Mouse (Mus musculus) kidney, adult 9 months (tissue): ENCODE data around the gene Nfu1.

Experiments
- DNase-seq: peaks from one replicate; pipeline ENCODE4 v3.0.0; 2022

Gene Nfu1

GRCm38 (mm10) chr6:87008887-87009286 is at the start of gene Nfu1:
Gene Nfu1 (plus strand): TSS chr6:87009236.
- no peak for DNase-seq

GRCm38 (mm10) chr6:86963987-86964685 is 44.9 kb upstream of the Nfu1 start:
- DNase-seq = peak; percentile 48

DNA sequence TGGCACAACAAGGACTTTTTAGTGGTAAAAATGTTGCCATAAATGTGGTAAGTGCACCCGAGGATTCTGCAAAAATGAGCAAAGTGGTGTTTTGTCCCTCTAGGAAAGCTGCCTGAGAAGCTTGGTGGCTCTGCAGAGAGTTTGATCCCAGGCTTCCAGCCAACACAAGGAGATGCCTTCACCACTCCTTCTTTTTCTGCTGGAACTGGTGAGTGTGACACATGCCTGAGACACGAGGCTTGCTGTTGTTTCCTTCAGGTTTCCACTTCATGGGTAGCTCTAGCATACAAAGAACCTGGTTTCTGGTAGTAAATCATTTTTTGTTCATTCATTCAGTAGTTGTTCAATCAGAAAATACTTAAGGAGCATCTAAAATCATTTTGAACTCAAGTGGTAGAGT is 41.9 kb upstream of the Nfu1 start:
- DNase-seq = no peak

DNA sequence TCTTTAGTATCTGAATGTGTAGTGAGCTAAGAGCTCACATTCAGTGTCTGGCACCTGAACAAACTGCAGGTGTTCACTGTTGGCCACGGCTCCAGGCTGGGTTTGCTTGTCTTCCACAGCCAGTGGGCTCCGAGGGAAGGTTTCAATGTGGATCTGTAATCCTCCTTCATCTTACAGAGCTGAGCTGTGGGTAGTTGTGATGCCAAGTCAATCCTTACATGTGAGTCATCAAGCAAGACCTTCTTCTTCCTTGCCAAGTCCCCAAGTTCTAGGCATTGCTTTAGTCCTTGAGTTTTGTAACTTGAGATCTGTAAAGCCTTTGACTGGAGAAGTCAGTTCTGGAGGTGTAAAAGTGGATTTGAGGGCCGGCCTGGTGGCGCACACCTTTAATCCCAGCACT is 35.1 kb upstream of the Nfu1 start:
- DNase-seq = no peak

GRCm38 (mm10) chr6:86978156-86978908 is 30.7 kb upstream of the Nfu1 start:
- peak; percentile 43 for DNase-seq

GRCm38 (mm10) chr6:86978909-86979265 is 30.1 kb upstream of the Nfu1 start:
- DNase-seq = no peak

DNA sequence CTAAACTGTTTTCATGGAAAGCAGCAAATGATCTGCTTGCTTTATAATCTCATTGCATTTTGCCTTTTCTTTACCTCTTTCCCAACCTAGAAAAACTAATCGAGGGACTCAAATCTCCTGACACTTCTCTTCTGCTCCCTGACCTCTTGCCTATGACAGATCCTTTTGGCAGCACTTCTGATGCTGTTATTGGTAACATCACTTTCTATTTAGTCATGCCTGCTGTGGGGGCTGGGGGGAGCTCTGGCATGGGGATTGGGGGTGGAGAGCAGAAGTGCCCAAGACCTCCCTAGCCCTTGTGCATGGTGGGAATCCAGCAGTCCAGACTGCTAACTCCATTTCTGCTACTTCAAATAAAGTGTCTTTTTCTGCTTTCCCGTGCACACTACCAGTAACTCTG is 27.8 kb upstream of the Nfu1 start:
- DNase-seq = no peak

DNA sequence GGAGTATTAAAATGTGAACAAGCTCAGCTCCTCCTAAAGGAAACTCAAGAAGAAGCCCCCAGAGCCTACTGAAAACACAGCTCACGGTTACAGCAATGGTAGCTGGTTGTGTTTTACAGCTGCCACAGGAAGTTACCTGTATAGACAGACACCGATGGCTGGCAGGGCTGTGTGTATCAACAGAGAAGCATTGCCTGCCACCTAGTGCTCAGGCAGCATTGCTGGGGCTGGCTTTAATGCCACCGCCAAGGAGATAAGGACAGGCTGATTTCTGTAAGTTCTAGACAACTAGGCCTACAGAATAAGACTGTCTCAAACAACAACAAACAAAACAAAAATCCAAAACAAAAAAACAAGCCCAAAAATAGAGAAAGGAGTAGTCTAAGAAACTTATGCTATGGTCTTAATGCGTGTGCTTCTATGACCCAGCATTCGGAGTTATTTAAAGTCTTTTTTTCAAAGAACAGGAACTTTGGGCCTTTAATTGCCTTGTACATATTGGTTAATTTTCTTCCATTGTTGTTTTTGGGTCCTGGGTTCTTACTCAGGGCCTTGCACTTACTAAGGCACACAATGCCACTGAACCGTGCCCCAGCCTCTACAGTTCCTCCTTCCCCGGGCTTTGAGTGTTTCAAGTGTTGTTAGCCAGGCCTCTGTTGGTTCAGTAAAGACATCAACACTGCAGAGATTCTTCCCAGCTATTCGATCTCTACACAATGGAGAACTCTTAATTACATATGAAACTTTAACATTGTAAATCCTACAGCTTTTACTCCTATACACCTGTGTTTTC is 23.5 kb upstream of the Nfu1 start:
- DNase-seq = peak; percentile 53

DNA sequence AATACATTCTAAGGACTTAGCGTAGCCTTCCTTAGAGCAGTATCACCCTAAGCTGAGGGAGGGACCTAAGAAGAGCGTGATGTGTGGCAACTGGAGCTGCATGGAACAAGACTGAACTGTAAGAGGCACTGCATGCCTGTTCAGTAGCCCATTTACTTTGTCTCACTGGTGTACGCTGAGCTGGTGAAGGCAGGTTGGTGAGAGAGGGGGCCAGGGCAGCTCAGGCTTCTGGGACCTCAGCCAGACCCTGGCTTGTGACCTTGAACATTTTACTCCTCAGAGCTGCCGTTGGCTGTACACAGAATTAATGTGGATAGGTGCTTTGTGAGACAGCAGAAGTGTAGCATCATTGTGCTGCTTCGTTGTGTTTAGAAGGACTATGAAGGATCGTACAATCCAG is 19.5 kb upstream of the Nfu1 start:
- peak; percentile 52 for DNase-seq

DNA sequence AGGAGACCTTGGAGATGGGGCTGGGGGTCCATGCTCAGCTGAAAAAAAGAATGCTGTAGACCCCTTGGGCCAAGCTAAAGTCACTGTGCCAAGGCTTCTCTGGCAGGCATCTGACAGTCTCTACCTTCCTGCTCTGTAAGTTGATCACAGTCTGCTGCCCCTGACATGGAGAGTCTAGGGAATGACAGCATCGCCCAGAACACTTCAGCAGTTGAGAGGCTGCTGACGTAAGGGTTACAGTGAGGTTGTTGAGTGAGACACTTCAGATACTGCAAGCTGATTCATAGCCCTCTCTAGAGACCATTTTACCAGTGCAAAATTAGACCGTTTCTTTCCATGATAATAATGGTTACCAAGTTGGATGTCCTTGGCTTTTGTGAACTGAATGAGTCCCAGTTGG is 18.0 kb upstream of the Nfu1 start:
- no peak for DNase-seq

DNA sequence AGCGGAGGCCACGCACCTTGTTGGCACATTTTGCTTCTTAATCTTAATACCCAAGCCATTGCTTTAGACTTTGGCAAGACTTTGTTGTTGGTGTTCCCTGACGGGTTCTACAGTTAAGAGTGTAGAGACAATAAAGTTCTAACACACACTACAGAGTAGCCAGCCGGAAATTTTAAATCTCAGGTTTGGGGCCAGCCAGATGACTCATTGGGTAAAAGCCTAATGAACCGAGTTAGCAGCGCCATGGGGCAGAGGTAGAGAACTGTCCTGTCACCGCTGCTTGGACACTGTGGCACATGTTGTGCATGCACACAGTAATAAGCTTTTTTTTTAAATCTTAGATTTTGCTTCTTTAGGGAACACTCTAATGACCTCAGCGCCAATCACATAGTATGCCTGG is 16.7 kb upstream of the Nfu1 start:
- no peak for DNase-seq

GRCm38 (mm10) chr6:86994254-86994653 is 14.8 kb upstream of the Nfu1 start:
- no peak for DNase-seq

GRCm38 (mm10) chr6:86996629-86997307 is 12.3 kb upstream of the Nfu1 start:
- DNase-seq = peak; percentile 57

DNA sequence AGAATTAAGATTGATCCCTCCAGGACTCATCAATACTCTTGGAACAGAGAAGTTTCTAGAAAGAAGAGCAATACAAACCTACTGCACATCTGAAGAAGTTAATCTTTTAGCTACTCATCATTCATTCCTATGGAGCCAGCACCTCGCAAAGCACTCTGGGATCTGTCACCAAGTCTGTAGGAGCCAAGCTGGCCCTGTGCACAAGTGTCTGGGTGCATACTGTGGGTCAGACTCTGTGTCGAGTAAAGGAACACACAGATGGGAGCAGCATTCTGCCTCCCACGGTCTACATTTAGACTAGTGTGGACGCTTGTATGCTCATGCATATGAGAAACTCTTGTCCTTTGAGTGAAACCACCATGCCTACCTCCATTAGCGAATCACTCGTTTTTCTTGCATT is 11.7 kb upstream of the Nfu1 start:
- no peak for DNase-seq

- peak; percentile 64 for DNase-seq
These were observed 7.0 kb upstream of the Nfu1 start for GRCm38 (mm10) chr6:87001995-87002394.

DNA sequence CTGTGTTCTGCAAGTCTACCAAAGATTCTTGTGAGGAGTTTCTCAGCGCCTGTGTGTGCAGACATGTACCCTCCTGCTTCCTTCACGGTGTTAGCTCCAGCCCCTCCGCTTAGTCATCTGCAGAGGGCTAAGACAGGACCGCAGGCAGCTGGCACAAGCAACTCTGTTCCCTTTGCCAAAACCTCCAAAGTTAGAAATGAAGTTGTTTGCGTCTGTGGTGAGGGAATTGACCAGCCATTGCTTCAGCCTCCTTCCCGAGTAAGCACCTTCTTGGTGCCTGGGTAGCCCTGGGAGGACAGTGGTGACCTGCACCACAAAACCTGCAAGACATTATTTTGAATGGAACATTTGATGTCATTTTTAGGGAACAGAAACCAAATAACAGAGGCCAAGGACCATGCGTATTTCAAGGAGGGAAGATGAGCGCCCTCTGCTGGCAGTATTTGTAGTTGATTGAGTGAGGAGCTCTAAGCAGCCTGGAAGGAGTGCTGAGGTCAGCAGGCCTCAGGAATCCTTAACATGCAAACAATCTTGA is 6.4 kb upstream of the Nfu1 start:
- peak; percentile 93 for DNase-seq

GRCm38 (mm10) chr6:87004099-87004498 is 4.9 kb upstream of the Nfu1 start:
- DNase-seq = no peak

DNA sequence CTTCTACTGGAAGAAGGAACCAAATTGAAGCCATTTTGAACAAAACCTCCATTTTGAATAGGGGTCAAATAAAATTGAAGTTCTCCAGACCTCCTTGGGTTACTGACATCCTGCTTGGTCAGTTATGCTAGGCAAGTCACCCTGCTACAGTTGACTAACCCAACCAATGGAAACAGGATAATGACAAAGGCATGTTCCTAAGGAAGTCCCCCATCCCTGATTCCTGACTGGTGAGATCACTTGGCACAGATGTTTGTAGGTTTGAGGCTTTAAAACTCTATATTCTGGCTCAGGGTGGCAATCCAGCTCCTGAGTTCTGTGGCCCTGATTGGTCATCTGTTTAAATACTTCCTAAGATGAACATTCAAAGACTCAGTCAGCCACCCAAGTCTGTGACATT is 3.5 kb upstream of the Nfu1 start:
- no peak for DNase-seq

DNA sequence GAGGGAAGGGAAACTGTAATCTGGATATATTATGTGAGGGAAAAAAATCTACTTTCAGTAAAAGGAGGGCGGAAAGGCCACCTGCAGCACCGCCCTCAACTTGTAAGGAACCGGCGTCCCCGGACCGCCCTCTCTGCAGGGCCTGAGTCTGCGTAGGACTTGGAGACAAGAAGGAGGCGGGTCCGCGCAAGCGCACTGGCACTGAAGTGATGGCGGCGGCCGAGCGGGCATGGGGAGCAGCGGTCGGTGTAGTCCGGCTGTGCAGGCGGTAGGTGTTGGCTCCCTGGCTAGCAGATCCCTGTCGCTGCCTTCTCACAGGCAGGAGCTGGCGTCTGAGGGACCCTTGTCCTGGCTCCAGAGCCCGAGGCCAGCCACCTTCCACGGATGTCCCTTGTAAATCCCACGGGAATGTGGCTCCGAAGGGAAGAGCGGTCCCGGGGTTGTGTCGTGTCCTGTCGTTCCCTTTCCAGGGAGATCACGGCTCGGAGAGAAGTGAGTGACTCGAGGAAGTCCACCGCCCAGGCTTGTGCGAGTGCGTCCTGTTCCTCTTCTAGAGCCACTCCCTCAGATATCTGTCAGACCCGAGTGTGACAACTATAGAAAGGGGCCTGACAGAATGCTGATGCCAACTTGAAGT is 774 bp downstream of the Nfu1 start:
- DNase-seq = peak; percentile 96

- DNase-seq = peak; percentile 70
These were observed 7.9 kb downstream of the Nfu1 start for GRCm38 (mm10) chr6:87016916-87017315.

DNA sequence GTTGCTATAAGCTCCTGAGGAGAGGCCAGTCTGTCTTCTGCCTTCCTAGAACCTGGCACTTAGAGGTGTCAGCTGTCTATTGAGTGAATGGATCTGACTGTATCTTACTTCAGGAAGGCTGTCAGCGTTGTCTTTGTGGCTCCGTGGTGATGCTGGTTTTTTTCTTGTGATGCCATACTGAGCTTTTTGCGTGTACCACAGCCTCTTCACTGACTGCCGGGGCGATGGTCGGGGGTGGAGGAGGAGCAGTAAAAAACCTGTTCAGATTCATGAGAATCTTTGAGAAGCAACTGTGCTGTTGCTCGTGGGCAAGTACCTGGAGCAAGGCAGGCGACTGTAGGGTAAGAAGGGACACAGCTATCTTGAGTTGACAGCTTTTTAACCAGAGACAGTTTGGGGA is 9.8 kb downstream of the Nfu1 start:
- no peak for DNase-seq

DNA sequence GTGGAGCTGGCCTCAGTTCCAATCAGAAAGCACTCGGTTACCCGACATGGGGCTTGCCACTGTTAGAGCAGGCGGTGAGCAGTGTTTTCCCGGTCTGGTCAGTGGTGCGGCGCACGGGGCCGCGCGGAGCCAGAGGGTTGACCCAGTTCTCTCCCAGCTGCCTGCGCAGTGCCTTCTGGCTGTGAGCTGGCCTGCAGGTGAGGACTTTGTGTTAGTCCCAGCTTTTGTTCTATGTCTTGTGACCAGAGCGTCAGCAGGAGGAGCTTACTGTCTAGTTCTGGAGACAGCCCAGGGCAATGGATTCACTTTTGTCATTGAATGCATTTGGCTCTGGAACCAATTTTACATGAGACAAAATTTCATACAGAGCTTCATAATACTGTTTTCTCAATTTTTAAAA is 12.8 kb downstream of the Nfu1 start:
- DNase-seq = no peak

GRCm38 (mm10) chr6:87026980-87027379 is 17.9 kb downstream of the Nfu1 start:
- no peak for DNase-seq
